Mouse (Mus musculus): ENCODE measurements around the gene Rnf224. TPM values are rescaled to one million over a fixed set of nuclear protein-coding genes. Genes with fewer than 3 reads are reported as not detected.

The Rnf224 gene
- total and polyA plus RNA-seq, 3 experiments: not detected

- Histone ChIP-seq H3K9ac (ENCODE audit: insufficient read depth, low read depth) (peak overlapping the region; percentile 95), H3K79me2 (replicated peaks; ENCODE audit: control insufficient read depth, extremely low read depth, insufficient read depth, poor library complexity, severe bottlenecking) (peaks cover 16% of the 10 kb centered on the region), H3K27ac (ENCODE audit: insufficient read depth, low read depth) (peak overlapping the region; percentile 98), H3K36me3 (replicated peaks in 1 of 2; ENCODE audit: control insufficient read depth in 1 of 2, insufficient read depth in 1 of 2, low read length in 1 of 2) (peaks cover 15 to 49% of the 10 kb centered on the region in 2 experiments), H3K4me3 (replicated peaks in 1 of 3; ENCODE audit: low read depth in 2 of 3, low read length in 2 of 3, poor library complexity in 1 of 3) (peak overlapping the region; percentile 61 to 98 (median 83)), H3K27me3 (replicated peaks) (no peaks in the 10 kb centered on the region), H3K9me3 (replicated peaks; ENCODE audit: low read length) (no peaks in the 10 kb centered on the region), H3K4me1 (ENCODE audit: control insufficient read depth in 1 of 2, insufficient read depth in 2 of 2) (peaks cover 14 to 36% of the 10 kb centered on the region in 2 experiments), H3K4me2 (ENCODE audit: insufficient read depth, low read depth, poor library complexity, severe bottlenecking) (peak overlapping the region; percentile 99)
- peak; percentile 96 for DNase-seq (ENCODE audit: extremely low read depth)
- in situ Hi-C loops (cut with MboI; ENCODE audit: low pct_ligation_motif_present, low pct_unique_long_range_greater_than_20kb, low sequenced_read_pairs): no loop called here
- TF ChIP-seq MEF2A (IDR thresholded peaks at IDR 0.05; ENCODE audit: borderline replicate concordance, low read depth, low read length) (peak; percentile 73), MYC (IDR thresholded peaks at IDR 0.05; ENCODE audit: low read depth, low read length) (peak; percentile 78), MXI1 (IDR thresholded peaks at IDR 0.05; ENCODE audit: low read depth, low read length) (peak; percentile 68), MAX (IDR thresholded peaks at IDR 0.05; ENCODE audit: low read length) (peak; percentile 82), JUND (conservative IDR thresholded peaks at IDR 0.05; ENCODE audit: low read depth, low read length) (no peak), MAZ (IDR thresholded peaks at IDR 0.05; ENCODE audit: low read depth, low read length) (peak; percentile 79), NRF1 (IDR thresholded peaks at IDR 0.05; ENCODE audit: low read depth, low read length) (peak; percentile 75), POLR2A (IDR thresholded peaks at IDR 0.05; ENCODE audit: low read depth, low read length) (peak; percentile 41), PAX5 (IDR thresholded peaks at IDR 0.05; ENCODE audit: low read length) (no peak), UBTF (IDR thresholded peaks at IDR 0.05; ENCODE audit: low read depth, low read length) (peak; percentile 48; the same call in 1 of the 2 replicates), TCF12 (IDR thresholded peaks at IDR 0.05; ENCODE audit: low read depth, low read length) (peak; percentile 54), BHLHE40 (IDR thresholded peaks at IDR 0.05; ENCODE audit: low read depth, low read length) (peak; percentile 91), ELF1 (IDR thresholded peaks at IDR 0.05; ENCODE audit: low read depth, low read length) (peak; percentile 95), ETS1 (conservative IDR thresholded peaks at IDR 0.05; ENCODE audit: low read depth, low read length) (peak; percentile 74), RAD21 (IDR thresholded peaks at IDR 0.05; ENCODE audit: low read depth, low read length) (no peak), USF1 (IDR thresholded peaks at IDR 0.05; ENCODE audit: low read depth, low read length) (peak; percentile 77), CTCF (conservative IDR thresholded peaks at IDR 0.05 in 1 of 2, IDR thresholded peaks at IDR 0.05 in 1 of 2; ENCODE audit: low read depth in 2 of 2, low read length in 2 of 2) (no peak), IRF4 (IDR thresholded peaks at IDR 0.05; ENCODE audit: low read depth, low read length) (peak; percentile 53), HCFC1 (IDR thresholded peaks at IDR 0.05; ENCODE audit: low read depth, low read length) (peak; percentile 70), ZMIZ1 (IDR thresholded peaks at IDR 0.05; ENCODE audit: low read depth, low read length) (peak; percentile 53; the same call in 1 of the 2 replicates), CHD2 (IDR thresholded peaks at IDR 0.05; ENCODE audit: low read length) (peak; percentile 83), SIN3A (IDR thresholded peaks at IDR 0.05; ENCODE audit: low read length) (peak; percentile 59), ZNF384 (IDR thresholded peaks at IDR 0.05; ENCODE audit: low read depth, low read length) (no peak)
- dilution Hi-C loops (cut with MboI; ENCODE audit: extremely low pct_ligation_motif_present, extremely low pct_unique_long_range_greater_than_20kb, low sequenced_read_pairs): no loop called here
These were observed 41.1 kb downstream of the Rnf224 start for GRCm38 (mm10) chr2:25195211-25196156.

All from CH12.LX (cell line).